Mouse (Mus musculus): ENCODE data around the gene Ptrh2. TPM values are rescaled to one million over a fixed set of nuclear protein-coding genes. Genes with fewer than 3 reads are reported as not detected.

Gene Ptrh2
- polyA plus RNA-seq, 1 experiment from 2014 or later: 41.1 TPM

Other genes with a start within 250 kb of the Ptrh2 start
- gene Rnft1, start 199.3 kb upstream of the Ptrh2 start, polyA plus RNA-seq (2014; fragmentation: Nextera tagmentation; extraction: Ambion mirVana): 33.0 and 39.0 TPM in 2 replicates
- gene Rps6kb1, start 139.2 kb upstream of the Ptrh2 start, polyA plus RNA-seq (2014; fragmentation: Nextera tagmentation; extraction: Ambion mirVana): 46.0 and 56.1 TPM in 2 replicates
- 11.3 and 13.4 TPM in 2 replicates for gene Tubd1, start 139.0 kb upstream of the Ptrh2 start, polyA plus RNA-seq (2014; fragmentation: Nextera tagmentation; extraction: Ambion mirVana)
- gene Vmp1, start 149 bp upstream of the Ptrh2 start, polyA plus RNA-seq (2014; fragmentation: Nextera tagmentation; extraction: Ambion mirVana): 139 and 141 TPM in 2 replicates
- 128 and 200 TPM in 2 replicates for gene Cltc, start 73.6 kb downstream of the Ptrh2 start, polyA plus RNA-seq (2014; fragmentation: Nextera tagmentation; extraction: Ambion mirVana)
- 29.6 and 44.5 TPM in 2 replicates for gene Dhx40, start 123.8 kb downstream of the Ptrh2 start, polyA plus RNA-seq (2014; fragmentation: Nextera tagmentation; extraction: Ambion mirVana)